Mouse (Mus musculus) activated CD4-positive, CD25-positive, alpha-beta regulatory T cell (primary cell): ENCODE data around the gene Rpe. TPM values are rescaled to one million over a fixed set of nuclear protein-coding genes. Genes with fewer than 3 reads are reported as not detected.

Experiments
- polyA plus RNA-seq, 2 experiments: library from polyadenylated mRNA; unstranded; fragments of 100-300 nt; shearing (Covaris generic); gene quantifications; one replicate each; pipeline ENCODE4 v1.2.1; 2017

The Rpe gene
- 10 to 100 TPM; 50.4 to 57.4 TPM for polyA plus RNA-seq

DNA sequence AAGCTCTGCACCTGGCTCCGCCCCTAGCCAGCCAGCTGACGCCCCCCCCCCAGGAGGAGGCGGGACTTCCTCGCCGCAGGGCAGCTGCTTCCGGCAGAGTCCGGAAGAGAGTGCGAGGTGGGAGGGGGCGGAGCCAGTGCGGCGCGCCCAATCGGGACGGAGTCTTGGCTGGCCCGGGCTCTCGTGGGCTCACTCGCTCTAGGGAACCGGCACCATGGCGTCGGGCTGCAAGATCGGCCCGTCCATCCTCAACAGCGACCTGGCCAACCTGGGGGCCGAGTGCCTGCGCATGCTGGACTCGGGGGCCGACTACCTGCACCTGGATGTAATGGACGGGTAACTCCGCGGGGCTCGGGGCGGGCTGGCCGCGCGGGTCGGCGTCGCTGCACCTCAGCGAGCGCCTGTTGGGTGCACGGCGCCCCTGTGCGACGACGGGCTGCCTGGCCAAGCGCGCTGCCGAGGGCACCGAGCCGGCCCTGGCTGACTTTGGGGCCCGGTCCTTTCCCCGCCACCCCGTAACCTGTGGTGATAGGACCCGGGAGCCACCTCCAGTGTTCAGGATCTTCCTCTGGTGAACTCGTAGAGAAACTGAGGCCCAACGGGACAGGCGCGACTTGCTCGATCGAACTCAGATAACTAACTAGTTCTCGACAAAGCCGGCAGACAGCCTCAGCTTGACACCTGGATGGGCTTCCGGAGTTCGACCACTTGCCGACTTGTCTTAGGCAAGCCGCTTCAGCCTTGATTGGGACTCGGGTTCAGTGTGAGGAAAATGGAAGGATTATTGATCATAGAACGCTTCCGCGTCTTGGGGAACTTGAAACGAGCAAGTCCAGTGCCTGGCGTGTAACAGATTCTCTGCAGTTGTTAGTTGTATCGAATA lies at the start of gene Rpe:
TSS of gene Rpe (plus strand) at position 139 of the 883 bp plus-strand sequence.

Other genes with a start within 250 kb of the Rpe start
- gene Unc80, start 232.5 kb upstream of the Rpe start, polyA plus RNA-seq = 1 to 10 TPM in 1 of 2 experiments, not detected in 1; 1.0 TPM
- 10 to 100 TPM; 19.1 to 19.9 TPM for gene Kansl1l, start 116.7 kb downstream of the Rpe start, polyA plus RNA-seq
- gene Acadl, start 162.4 kb downstream of the Rpe start, polyA plus RNA-seq = 10 to 100 TPM; 54.6 to 80.7 TPM
- gene Myl1, start 244.6 kb downstream of the Rpe start, polyA plus RNA-seq = not detected